Mouse (Mus musculus) kidney, adult 8-10 months (tissue): ENCODE measurements around the gene Epm2a.
"Not testable (repeated sequence)": the region's sequence is repeated elsewhere in the genome, so short reads cannot be mapped to it uniquely, and the experiment has no call there.

ENCODE experiments used
- DNase-seq, 2 experiments: peaks; one replicate each; pipeline ENCODE4 v3.0.0; 2022

Epm2a gene

GRCm38 (mm10) chr10:11343205-11344141 is at the start of gene Epm2a:
Gene Epm2a, plus strand, starts transcription at chr10:11343404.
- DNase-seq = peak; percentile 81 to 85

- no peak for DNase-seq
These were observed 44.8 kb upstream of the Epm2a start for GRCm38 (mm10) chr10:11298418-11298817.

DNA sequence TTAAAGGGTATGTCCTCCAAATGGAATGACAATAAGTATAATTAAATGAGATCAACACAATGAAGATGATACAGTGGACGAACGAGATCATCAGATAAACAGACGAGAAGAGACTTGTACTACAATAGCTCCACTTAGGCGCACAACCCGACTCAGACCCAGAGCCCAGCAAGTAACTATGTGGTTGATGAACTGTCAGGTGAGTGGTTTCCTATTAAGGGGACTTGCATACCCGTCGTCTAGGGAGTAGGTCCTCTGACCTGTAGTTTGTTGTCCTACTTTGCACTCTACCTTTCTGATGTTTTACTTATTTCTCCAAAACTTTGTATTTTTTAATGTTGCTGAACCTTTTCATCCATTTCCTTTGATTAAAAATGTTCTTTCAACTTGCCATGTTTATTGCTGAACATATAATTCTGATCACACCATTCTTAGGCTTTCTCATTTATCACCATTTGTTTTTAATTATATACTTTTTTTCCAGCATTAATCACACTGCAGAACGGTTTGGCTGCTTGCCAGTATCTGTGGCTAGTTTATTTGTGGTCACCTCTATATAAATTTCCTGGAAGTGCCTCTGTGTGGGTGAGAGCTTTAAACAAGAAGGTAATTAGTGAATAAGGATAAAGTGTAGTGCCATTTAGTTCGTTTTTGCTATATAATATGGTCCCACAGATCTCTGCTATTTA is 37.7 kb upstream of the Epm2a start:
- DNase-seq = no peak

- peak; percentile 7 to 22 for DNase-seq
These were observed 37.2 kb upstream of the Epm2a start for GRCm38 (mm10) chr10:11306054-11306367.

DNA sequence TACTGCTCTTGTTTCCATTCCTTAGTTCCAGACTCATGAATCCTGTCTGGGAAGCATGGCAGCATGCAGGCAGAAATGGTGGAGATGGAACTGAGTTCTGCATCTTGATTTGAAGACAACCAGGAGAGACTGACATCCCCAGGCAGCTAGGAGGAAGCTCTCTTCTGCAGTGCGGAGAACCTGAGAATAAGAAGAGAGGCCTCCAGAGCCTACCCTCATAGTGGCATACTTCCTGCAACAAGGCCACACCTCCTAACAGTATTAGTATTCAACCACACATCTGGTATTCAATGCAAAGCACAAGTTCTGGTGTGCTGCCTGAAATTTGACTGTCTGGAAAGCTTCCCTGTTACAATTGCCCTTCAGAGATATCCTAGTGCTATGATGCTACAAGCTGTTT is 33.3 kb upstream of the Epm2a start:
- no peak for DNase-seq

GRCm38 (mm10) chr10:11310481-11310880 is 32.7 kb upstream of the Epm2a start:
- DNase-seq = no peak

- not testable (repeated sequence) for DNase-seq
These were observed 25.2 kb upstream of the Epm2a start for GRCm38 (mm10) chr10:11317856-11318454.

- DNase-seq = no peak
These were observed 23.7 kb upstream of the Epm2a start for GRCm38 (mm10) chr10:11319446-11319970.

DNA sequence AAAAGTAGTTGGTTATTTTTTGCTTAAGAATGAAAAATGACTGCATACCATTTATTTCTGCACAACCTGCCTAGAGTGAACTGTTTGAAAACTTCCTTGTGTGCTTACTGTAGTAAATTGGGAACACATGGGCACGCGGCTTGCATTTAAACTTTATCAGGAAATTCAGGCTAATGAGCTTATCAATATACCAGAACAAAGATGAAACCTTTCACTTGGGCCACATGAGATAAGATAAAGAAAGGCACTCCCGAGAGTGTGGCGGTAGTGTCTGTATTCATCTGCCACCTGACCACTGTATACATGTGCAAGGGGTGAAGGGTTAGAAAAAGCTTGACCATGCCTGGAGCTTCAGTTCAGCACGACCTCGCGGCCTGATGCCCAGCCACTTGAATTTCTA is 20.9 kb upstream of the Epm2a start:
- DNase-seq = no peak

DNA sequence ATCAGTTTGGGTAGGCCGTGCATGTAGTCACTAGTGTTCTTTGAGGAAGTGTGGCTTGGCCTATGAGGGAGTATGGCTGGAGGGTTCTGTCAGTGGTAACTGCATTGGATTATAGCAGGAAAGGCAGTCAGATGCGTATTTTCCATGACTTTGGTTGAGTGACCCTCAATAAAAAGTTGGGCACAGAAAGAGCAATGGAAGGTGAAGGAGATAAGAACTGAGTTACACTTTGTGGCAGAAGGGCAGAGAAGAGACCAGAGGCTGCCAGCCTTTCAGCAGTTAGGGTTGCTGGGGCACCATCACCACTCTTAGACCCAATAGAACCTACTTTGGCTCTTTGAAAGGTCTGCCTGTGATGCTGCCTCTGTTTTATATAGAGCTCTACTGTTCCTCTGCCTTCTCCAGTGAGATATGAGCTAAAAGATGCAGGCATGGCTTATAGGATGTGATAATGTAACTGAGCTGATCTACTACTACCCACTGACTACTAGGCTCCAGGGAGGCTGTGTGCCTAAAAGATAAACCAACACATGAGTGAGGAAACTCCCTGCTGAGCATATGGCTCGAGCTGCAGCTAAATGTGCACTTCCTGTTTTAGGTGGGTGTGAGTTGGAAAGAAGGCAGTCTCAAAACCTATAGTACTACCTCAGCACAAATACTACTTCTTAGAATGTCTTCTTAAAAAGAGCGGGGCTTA is 19.9 kb upstream of the Epm2a start:
- no peak for DNase-seq

- no peak for DNase-seq
These were observed 16.7 kb upstream of the Epm2a start for GRCm38 (mm10) chr10:11326526-11326925.

GRCm38 (mm10) chr10:11344536-11345468 is 1.6 kb downstream of the Epm2a start:
- DNase-seq = no peak

GRCm38 (mm10) chr10:11350243-11350974 is 7.2 kb downstream of the Epm2a start:
- not testable (repeated sequence) for DNase-seq

- no peak for DNase-seq
These were observed 11.4 kb downstream of the Epm2a start for GRCm38 (mm10) chr10:11354609-11355008.

GRCm38 (mm10) chr10:11361985-11362692 is 18.9 kb downstream of the Epm2a start:
- DNase-seq = peak in 1 of 2 experiments; percentile 20

- DNase-seq = no peak
These were observed 19.8 kb downstream of the Epm2a start for GRCm38 (mm10) chr10:11362896-11363487.

DNA sequence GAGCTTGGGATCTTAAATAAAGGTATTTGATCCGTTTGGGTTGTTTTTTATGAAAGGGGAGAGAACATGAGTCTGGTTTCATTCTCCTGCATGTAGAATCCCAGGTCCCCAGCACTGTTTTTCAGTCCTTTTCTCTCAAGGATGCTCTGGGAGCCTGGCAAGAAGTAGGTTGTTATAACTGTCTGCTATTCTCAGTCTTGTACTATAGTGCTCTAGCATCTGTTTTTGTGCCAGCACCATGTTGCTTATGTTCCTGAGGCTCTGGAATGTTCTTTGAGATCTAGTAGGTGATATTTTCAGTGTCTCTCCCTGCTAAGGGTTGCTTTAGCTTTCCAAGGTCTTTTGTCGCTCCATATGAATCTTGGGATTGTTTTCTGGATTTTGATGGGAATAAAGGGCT is 38.1 kb downstream of the Epm2a start:
- no peak for DNase-seq

DNA sequence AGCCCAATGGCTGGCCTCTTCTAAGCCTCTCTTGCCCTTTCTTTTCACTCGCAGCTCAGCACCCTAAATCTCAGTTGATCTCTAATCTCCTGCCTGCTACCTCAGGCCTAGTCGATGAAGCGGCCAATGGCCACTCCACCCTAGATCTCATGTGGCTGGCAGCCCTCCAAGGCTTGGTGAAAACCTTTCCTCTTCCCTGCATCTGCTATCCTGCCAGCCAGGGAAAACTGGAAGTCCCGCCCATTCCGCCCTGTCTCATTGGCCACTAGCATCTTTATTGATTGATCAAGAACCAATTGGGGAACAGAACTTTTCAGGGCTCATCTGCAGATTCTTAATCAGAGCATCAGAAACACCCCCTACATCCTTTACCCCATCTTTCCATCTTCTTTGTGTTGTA is 67.7 kb downstream of the Epm2a start:
- DNase-seq = no peak

GRCm38 (mm10) chr10:11420071-11420470 is 76.9 kb downstream of the Epm2a start:
- DNase-seq = no peak
